Mouse (Mus musculus) lung, postnatal 4 days (tissue): ENCODE measurements around the gene Fig4.

Source experiments
- DNase-seq, 2 experiments: peaks; one replicate each; pipeline ENCODE4 v3.0.0; 2021

The Fig4 gene

GRCm38 (mm10) chr10:41260243-41261006, 42.6 kb downstream of the Fig4 start:
- no peak for DNase-seq

DNA sequence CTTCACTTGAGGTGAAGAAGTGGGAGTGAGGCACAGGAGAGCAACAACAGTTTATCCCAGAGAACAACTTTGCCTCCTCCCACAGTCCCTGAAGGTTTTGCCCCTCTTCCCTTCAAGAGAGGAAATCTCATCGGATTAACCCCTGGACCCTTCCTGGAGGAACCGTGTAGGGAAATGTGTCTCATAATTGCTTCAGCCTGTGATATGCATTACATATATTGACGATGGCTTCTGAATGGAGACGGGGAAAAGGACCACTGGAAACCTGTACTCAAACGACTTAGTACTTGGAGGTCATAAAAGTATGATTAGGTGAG, 52.4 kb downstream of the Fig4 start:
- DNase-seq, result no peak

DNA sequence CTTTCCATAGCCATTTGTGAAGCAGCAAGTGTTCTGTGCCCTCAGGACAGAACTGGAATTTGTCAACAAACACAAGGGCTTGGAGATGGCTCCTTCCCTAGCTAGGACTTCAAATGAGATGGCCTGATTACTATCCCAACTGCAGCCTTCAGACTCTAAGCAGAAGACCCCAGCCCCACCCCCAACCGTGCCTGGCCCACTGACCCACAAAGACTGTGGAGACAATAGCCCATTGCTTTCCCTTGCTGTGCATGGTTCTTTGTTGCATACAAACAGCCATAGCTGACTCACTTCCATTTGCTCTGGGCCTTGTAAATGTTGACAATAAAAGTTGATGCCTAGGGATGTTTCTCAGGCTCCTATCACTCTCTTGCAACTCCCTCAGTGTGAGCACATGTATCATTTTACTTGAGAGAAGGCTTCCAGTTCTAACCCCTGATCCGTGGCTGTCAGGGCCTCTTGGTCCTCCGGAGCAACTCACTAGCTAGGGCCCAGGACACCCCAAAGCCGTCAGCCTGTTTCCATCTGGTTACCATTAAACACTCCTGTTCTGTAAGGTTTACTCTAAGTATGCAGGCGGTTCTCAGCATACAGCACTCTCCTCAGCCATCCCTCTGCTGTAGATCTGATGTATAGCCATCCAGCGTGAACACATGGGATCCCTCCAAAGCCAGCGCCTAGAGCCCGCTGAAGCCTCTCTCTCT, 52.9 kb downstream of the Fig4 start:
- DNase-seq, result no peak

DNA sequence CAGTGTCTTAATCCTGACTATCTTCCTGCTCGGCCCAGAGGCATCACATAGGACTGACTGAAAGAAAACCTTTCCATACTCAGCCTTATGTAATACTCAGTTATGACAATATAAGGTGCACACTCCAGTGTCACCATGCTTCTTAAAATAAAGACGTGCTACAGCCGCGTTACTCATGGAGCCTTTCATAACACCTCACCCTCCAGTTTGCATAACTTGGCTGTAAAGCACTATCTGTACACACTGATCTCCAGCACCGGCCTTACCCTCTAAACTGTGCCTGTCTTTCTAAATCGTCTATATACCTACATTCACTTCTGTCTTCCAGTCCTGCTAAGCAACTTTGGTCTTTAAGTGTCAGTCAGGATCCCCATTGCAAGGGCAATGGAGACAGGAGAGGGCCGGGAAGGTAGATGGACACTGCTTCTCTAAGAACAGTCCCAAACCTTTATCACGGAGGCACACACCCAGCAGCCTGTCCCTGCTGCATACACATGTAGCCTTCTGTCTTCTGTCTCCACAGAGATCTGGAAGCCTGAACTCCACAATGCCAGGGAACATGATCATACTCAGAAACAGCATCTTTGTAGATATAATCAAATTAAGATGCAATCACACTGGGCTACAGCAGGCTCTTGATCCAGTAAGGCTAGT, 53.9 kb downstream of the Fig4 start:
- no peak for DNase-seq

- DNase-seq, result no peak
Observed at GRCm38 (mm10) chr10:41247800-41248473, 55.1 kb downstream of the Fig4 start.

GRCm38 (mm10) chr10:41246111-41246510, 56.9 kb downstream of the Fig4 start:
- no peak for DNase-seq

DNA sequence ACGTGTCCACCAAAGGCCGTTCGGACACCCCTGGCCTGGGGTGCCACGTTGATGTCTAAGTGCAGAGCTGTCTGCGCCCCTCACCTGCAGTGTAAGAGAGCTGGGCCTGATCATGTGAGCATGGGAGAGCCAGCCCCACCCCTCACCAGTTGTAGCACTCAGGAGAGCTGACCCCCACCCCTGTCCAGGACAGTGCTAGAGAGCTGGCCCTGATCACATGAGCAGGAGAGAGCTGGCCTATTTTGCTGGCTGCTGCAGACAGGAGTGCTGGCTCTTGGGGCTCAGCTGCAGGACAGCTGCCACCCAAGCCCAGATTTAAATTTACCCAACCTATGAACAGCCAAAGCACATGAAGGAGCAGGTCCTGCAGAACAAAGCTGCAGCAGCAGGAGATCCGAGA, 57.6 kb downstream of the Fig4 start:
- no peak for DNase-seq

- no peak for DNase-seq
Observed at GRCm38 (mm10) chr10:41245028-41245427, 58.0 kb downstream of the Fig4 start.

GRCm38 (mm10) chr10:41243930-41244329, 59.1 kb downstream of the Fig4 start:
- DNase-seq, result no peak

GRCm38 (mm10) chr10:41241558-41242242, 61.4 kb downstream of the Fig4 start:
- DNase-seq, result no peak

GRCm38 (mm10) chr10:41241080-41241479, 62.0 kb downstream of the Fig4 start:
- DNase-seq, result no peak

DNA sequence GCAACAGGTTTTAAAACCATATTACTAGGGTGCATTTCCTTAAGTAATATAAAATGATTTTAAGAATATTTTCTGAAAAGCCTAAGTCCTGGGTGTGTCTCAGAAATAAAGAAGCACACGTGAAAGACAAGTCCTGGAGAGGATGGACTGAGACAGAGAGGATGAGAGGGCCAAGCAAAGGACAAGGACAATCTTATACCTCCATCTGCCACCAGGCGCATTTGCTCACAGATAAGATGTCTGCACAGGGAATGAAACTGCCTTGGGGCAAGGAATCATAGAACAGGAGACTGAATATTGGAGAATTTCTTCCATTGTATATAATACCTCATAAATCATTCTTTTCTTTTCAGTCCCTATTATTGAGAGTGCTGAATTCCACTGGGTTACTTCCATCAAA, 67.0 kb downstream of the Fig4 start:
- no peak for DNase-seq

- DNase-seq, result no peak
Observed at GRCm38 (mm10) chr10:41235584-41235983, 67.5 kb downstream of the Fig4 start.

GRCm38 (mm10) chr10:41235159-41235558, 67.9 kb downstream of the Fig4 start:
- no peak for DNase-seq

DNA sequence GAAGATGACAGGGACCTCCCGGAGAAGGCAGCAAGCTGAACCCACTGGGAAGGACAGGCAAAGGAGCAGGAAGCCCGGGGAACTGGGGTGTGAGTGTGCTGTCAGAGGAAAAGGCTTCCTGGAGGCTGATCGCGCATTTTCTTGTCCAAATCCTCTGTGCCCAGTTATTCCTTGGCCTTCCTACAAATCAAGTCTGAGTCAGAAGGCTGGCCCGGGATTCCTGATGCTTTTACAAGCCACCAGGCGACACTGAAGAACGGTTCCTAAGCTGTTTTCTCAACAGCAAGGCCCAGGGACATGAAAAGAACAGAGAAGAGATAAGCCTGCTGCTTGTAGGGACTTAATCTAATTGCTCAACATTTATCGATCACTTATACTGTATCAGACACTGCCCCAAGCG, 68.5 kb downstream of the Fig4 start:
- DNase-seq, result no peak

- no peak for DNase-seq
Observed at GRCm38 (mm10) chr10:41233140-41233539, 69.9 kb downstream of the Fig4 start.

DNA sequence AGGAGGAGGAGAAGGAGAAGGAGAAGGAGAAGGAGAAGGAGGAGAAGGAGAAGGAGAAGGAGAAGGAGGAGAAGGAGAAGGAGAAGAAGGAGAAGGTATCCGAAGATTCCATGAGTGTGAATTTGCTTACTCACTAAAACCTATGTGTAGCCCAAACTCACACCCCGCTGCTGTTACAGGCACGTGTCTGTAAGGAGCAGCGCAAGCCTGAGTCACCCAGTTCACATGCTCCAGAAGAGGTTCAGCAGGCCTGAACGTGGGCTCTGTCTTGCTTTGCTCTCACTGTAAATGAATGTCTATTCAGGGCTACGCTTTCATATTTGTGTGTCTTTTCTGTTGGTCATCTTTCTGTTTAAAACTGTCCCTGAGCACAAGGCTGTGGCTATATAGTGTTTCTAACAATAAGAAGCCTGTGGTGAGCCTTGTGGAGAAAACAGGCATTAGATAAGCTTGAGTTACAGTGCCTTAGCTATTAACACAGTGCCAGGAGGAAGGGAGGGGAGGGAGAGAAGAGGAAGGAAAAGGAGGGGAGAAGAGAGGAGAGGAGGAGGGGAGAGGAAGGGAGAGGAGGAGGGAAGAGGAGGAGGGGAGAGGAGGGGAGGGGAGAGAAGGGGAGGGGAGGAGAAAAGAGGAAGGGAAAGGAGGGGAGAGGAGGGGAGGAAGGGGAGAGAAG, 71.8 kb downstream of the Fig4 start:
- no peak for DNase-seq

GRCm38 (mm10) chr10:41227626-41228025, 75.4 kb downstream of the Fig4 start:
- DNase-seq, result no peak

DNA sequence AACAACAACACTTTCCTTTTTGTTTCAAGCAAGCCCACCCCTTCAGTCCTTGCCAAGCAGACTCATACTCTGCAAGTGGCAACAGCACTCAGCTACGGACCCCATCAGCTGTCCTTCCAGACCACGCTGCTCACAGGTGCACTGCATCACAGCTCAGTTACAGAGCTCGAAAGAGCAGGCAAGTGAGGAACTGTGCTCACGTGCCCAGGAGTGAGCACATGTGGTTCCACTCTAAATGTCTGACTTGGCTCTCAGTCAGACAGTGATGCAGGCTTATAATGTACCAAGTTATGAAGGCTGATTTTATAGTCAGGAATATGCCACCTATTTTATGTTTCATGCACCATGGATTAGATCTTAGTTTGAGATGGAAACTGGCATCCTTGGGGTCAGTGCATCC, 79.6 kb downstream of the Fig4 start:
- DNase-seq, result no peak

DNA sequence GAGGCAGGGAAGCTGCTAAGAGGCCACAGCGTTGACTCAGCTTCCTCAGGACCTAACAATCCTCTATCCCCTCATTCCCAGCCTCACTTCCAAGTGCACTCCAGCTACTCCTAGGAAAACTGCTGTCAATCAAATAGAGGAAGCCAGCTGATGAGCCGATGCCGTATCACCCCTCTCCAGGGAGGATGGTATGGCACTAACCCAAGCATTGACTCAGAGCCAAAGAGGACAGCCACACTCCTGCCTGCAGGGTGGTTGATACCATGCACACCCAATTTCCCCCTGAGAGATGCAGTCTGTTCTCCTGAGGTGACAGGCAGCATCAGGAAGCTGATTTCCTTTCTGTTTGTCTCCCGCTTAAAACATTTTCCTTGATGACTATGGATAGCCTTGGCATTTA, 81.9 kb downstream of the Fig4 start:
- DNase-seq, result no peak

DNA sequence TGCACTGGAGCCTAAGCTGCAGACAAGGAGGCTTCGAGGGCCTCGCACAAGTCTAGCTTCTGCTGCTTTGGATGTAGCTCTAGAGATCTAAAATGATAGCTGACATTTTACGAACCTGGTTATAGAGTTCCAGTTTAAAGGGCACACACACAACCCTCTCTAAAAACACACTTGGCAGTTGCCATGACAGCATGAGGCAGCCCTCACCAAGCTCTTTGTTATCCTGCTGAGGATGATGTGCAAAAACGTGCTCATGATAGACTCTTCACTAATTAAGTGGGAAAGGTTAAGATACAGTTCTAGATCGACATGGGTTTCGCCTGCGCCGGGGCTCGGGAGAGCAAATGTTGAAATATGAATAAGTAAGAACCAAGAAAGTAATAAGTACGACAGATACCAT, 84.2 kb downstream of the Fig4 start:
- DNase-seq, result no peak

GRCm38 (mm10) chr10:41214083-41214482, 89.0 kb downstream of the Fig4 start:
- DNase-seq, result no peak
